Mouse (Mus musculus): Measurements from ENCODE around the gene Olfr64. TPM values are rescaled to one million over a fixed set of nuclear protein-coding genes. Genes with fewer than 3 reads are reported as not detected.

Gene Olfr64
- polyA plus RNA-seq (2014; fragmentation: Illumina TruSeq; extraction: RNeasy Lipid Tissue Mini Kit (QIAGEN cat#74804); ENCODE audit: low read depth, low replicate concordance): not detected

GRCm38 (mm10) chr7:103894385-103894784, at the start of gene Olfr64:
TSS of gene Olfr64 (minus strand) at chr7:103894485.

GRCm38 (mm10) chr7:103934264-103934663, 40.0 kb upstream of the Olfr64 start, which contains the start of gene Olfr632:
TSS of gene Olfr632 (plus strand) at chr7:103934347.

GRCm38 (mm10) chr7:103928525-103928924, 34.2 kb upstream of the Olfr64 start, which contains the start of gene Olfr631:
TSS of gene Olfr631 (plus strand) at chr7:103928825.

GRCm38 (mm10) chr7:103903187-103903586, 8.9 kb upstream of the Olfr64 start, which contains the start of gene Olfr65:
TSS of gene Olfr65 (plus strand) at chr7:103903487.

GRCm38 (mm10) chr7:103886152-103886551, 8.1 kb downstream of the Olfr64 start, which contains the start of gene Olfr66:
TSS of gene Olfr66 (minus strand) at chr7:103886252.

GRCm38 (mm10) chr7:103853090-103853489, 41.2 kb downstream of the Olfr64 start, which contains the start of gene Hbb-y:
TSS of gene Hbb-y (minus strand) at chr7:103853216.

GRCm38 (mm10) chr7:103843034-103843433, 51.3 kb downstream of the Olfr64 start, which contains the start of gene Hbb-bh1:
TSS of gene Hbb-bh1 (minus strand) at chr7:103843164.

GRCm38 (mm10) chr7:103840268-103840667, 54.0 kb downstream of the Olfr64 start, which contains the start of gene Hbb-bh2:
TSS of gene Hbb-bh2 (minus strand) at chr7:103840520.

Other genes starting within 250 kb of the Olfr64 start
- not detected for gene Olfr623, start 230.8 kb downstream of the Olfr64 start, polyA plus RNA-seq (2014; fragmentation: Illumina TruSeq; extraction: RNeasy Lipid Tissue Mini Kit (QIAGEN cat#74804); ENCODE audit: low read depth, low replicate concordance)
- 0.13 TPM for gene Olfr624, start 223.3 kb downstream of the Olfr64 start, polyA plus RNA-seq (2014; fragmentation: Illumina TruSeq; extraction: RNeasy Lipid Tissue Mini Kit (QIAGEN cat#74804); ENCODE audit: low read depth, low replicate concordance)
- not detected for gene Olfr625-ps1, start 211.8 kb downstream of the Olfr64 start, polyA plus RNA-seq (2014; fragmentation: Illumina TruSeq; extraction: RNeasy Lipid Tissue Mini Kit (QIAGEN cat#74804); ENCODE audit: low read depth, low replicate concordance)
- not detected for gene Olfr243, start 179.8 kb downstream of the Olfr64 start, polyA plus RNA-seq (2014; fragmentation: Illumina TruSeq; extraction: RNeasy Lipid Tissue Mini Kit (QIAGEN cat#74804); ENCODE audit: low read depth, low replicate concordance)
- not detected for gene Olfr628, start 164.1 kb downstream of the Olfr64 start, polyA plus RNA-seq (2014; fragmentation: Illumina TruSeq; extraction: RNeasy Lipid Tissue Mini Kit (QIAGEN cat#74804); ENCODE audit: low read depth, low replicate concordance)
- not detected for gene Olfr629, start 149.5 kb downstream of the Olfr64 start, polyA plus RNA-seq (2014; fragmentation: Illumina TruSeq; extraction: RNeasy Lipid Tissue Mini Kit (QIAGEN cat#74804); ENCODE audit: low read depth, low replicate concordance)
- not detected for gene Olfr630, start 137.2 kb downstream of the Olfr64 start, polyA plus RNA-seq (2014; fragmentation: Illumina TruSeq; extraction: RNeasy Lipid Tissue Mini Kit (QIAGEN cat#74804); ENCODE audit: low read depth, low replicate concordance)
- not detected for gene Olfr69, start 122.9 kb downstream of the Olfr64 start, polyA plus RNA-seq (2014; fragmentation: Illumina TruSeq; extraction: RNeasy Lipid Tissue Mini Kit (QIAGEN cat#74804); ENCODE audit: low read depth, low replicate concordance)
- gene Olfr68, start 114.8 kb downstream of the Olfr64 start, polyA plus RNA-seq (2014; fragmentation: Illumina TruSeq; extraction: RNeasy Lipid Tissue Mini Kit (QIAGEN cat#74804); ENCODE audit: low read depth, low replicate concordance): not detected
- gene Olfr67, start 102.7 kb downstream of the Olfr64 start, polyA plus RNA-seq (2014; fragmentation: Illumina TruSeq; extraction: RNeasy Lipid Tissue Mini Kit (QIAGEN cat#74804); ENCODE audit: low read depth, low replicate concordance): not detected
- 14.4 TPM for gene Hbb-bt, start 80.5 kb downstream of the Olfr64 start, polyA plus RNA-seq (2014; fragmentation: Illumina TruSeq; extraction: RNeasy Lipid Tissue Mini Kit (QIAGEN cat#74804); ENCODE audit: low read depth, low replicate concordance)
- gene Hbb-bs, start 66.4 kb downstream of the Olfr64 start, polyA plus RNA-seq (2014; fragmentation: Illumina TruSeq; extraction: RNeasy Lipid Tissue Mini Kit (QIAGEN cat#74804); ENCODE audit: low read depth, low replicate concordance): 131 TPM
- not detected for gene Hbb-bh2, start 54.0 kb downstream of the Olfr64 start, polyA plus RNA-seq (2014; fragmentation: Illumina TruSeq; extraction: RNeasy Lipid Tissue Mini Kit (QIAGEN cat#74804); ENCODE audit: low read depth, low replicate concordance)
- not detected for gene Hbb-bh1, start 51.3 kb downstream of the Olfr64 start, polyA plus RNA-seq (2014; fragmentation: Illumina TruSeq; extraction: RNeasy Lipid Tissue Mini Kit (QIAGEN cat#74804); ENCODE audit: low read depth, low replicate concordance)
- gene Hbb-y, start 41.3 kb downstream of the Olfr64 start, polyA plus RNA-seq (2014; fragmentation: Illumina TruSeq; extraction: RNeasy Lipid Tissue Mini Kit (QIAGEN cat#74804); ENCODE audit: low read depth, low replicate concordance): not detected
- gene Olfr66, start 8.2 kb downstream of the Olfr64 start, polyA plus RNA-seq (2014; fragmentation: Illumina TruSeq; extraction: RNeasy Lipid Tissue Mini Kit (QIAGEN cat#74804); ENCODE audit: low read depth, low replicate concordance): not detected
- gene Olfr65, start 9.0 kb upstream of the Olfr64 start, polyA plus RNA-seq (2014; fragmentation: Illumina TruSeq; extraction: RNeasy Lipid Tissue Mini Kit (QIAGEN cat#74804); ENCODE audit: low read depth, low replicate concordance): not detected
- gene Olfr631, start 34.3 kb upstream of the Olfr64 start, polyA plus RNA-seq (2014; fragmentation: Illumina TruSeq; extraction: RNeasy Lipid Tissue Mini Kit (QIAGEN cat#74804); ENCODE audit: low read depth, low replicate concordance): not detected
- gene Olfr632, start 39.9 kb upstream of the Olfr64 start, polyA plus RNA-seq (2014; fragmentation: Illumina TruSeq; extraction: RNeasy Lipid Tissue Mini Kit (QIAGEN cat#74804); ENCODE audit: low read depth, low replicate concordance): not detected
- not detected for gene Olfr633, start 50.0 kb upstream of the Olfr64 start, polyA plus RNA-seq (2014; fragmentation: Illumina TruSeq; extraction: RNeasy Lipid Tissue Mini Kit (QIAGEN cat#74804); ENCODE audit: low read depth, low replicate concordance)
- gene Olfr635, start 76.7 kb upstream of the Olfr64 start, polyA plus RNA-seq (2014; fragmentation: Illumina TruSeq; extraction: RNeasy Lipid Tissue Mini Kit (QIAGEN cat#74804); ENCODE audit: low read depth, low replicate concordance): not detected
- not detected for gene Olfr638, start 104.3 kb upstream of the Olfr64 start, polyA plus RNA-seq (2014; fragmentation: Illumina TruSeq; extraction: RNeasy Lipid Tissue Mini Kit (QIAGEN cat#74804); ENCODE audit: low read depth, low replicate concordance)
- not detected for gene Olfr639, start 122.8 kb upstream of the Olfr64 start, polyA plus RNA-seq (2014; fragmentation: Illumina TruSeq; extraction: RNeasy Lipid Tissue Mini Kit (QIAGEN cat#74804); ENCODE audit: low read depth, low replicate concordance)
- gene Olfr640, start 131.1 kb upstream of the Olfr64 start, polyA plus RNA-seq (2014; fragmentation: Illumina TruSeq; extraction: RNeasy Lipid Tissue Mini Kit (QIAGEN cat#74804); ENCODE audit: low read depth, low replicate concordance): not detected
- not detected for gene Olfr641, start 141.0 kb upstream of the Olfr64 start, polyA plus RNA-seq (2014; fragmentation: Illumina TruSeq; extraction: RNeasy Lipid Tissue Mini Kit (QIAGEN cat#74804); ENCODE audit: low read depth, low replicate concordance)
- gene Olfr642, start 158.2 kb upstream of the Olfr64 start, polyA plus RNA-seq (2014; fragmentation: Illumina TruSeq; extraction: RNeasy Lipid Tissue Mini Kit (QIAGEN cat#74804); ENCODE audit: low read depth, low replicate concordance): not detected
- not detected for gene 4930516K23Rik, start 167.0 kb upstream of the Olfr64 start, polyA plus RNA-seq (2014; fragmentation: Illumina TruSeq; extraction: RNeasy Lipid Tissue Mini Kit (QIAGEN cat#74804); ENCODE audit: low read depth, low replicate concordance)
- not detected for gene Olfr644, start 177.4 kb upstream of the Olfr64 start, polyA plus RNA-seq (2014; fragmentation: Illumina TruSeq; extraction: RNeasy Lipid Tissue Mini Kit (QIAGEN cat#74804); ENCODE audit: low read depth, low replicate concordance)
- not detected for gene Olfr645, start 191.0 kb upstream of the Olfr64 start, polyA plus RNA-seq (2014; fragmentation: Illumina TruSeq; extraction: RNeasy Lipid Tissue Mini Kit (QIAGEN cat#74804); ENCODE audit: low read depth, low replicate concordance)
- gene Olfr646, start 210.4 kb upstream of the Olfr64 start, polyA plus RNA-seq (2014; fragmentation: Illumina TruSeq; extraction: RNeasy Lipid Tissue Mini Kit (QIAGEN cat#74804); ENCODE audit: low read depth, low replicate concordance): not detected
- not detected for gene Ubqln5, start 235.3 kb upstream of the Olfr64 start, polyA plus RNA-seq (2014; fragmentation: Illumina TruSeq; extraction: RNeasy Lipid Tissue Mini Kit (QIAGEN cat#74804); ENCODE audit: low read depth, low replicate concordance)
- not detected for gene Olfr643, start 242.9 kb upstream of the Olfr64 start, polyA plus RNA-seq (2014; fragmentation: Illumina TruSeq; extraction: RNeasy Lipid Tissue Mini Kit (QIAGEN cat#74804); ENCODE audit: low read depth, low replicate concordance)
- gene Ubqln3, start 248.8 kb upstream of the Olfr64 start, polyA plus RNA-seq (2014; fragmentation: Illumina TruSeq; extraction: RNeasy Lipid Tissue Mini Kit (QIAGEN cat#74804); ENCODE audit: low read depth, low replicate concordance): not detected